Mouse (Mus musculus) cerebellum, adult 11-12 months (tissue): Measurements from ENCODE around the gene Spock2.

Experiments used
- DNase-seq: peaks from one replicate; pipeline ENCODE4 v3.0.0; 2022

Gene Spock2

DNA sequence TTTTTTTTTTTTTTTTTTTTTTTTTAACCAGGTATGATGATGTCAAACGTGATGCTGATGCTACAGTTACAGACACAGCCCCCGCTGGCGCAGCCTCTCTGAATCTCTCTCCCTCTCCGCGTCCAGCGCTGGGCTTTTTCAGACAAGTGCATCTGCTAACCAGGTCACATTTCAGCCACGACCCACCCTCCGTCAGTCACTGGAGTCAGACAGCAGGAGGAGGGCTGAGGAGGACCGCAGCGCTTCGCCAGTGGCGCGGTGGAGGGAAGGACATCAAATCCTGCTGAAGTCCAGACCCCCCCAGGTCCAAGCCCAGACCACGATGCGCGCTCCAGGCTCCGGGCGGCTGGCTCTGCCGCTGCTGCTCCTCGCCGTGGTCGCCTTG lies at the start of gene Spock2:
Spock2 (plus strand) TSS at position 74 of the 385 bp plus-strand sequence.
- DNase-seq, result peak; percentile 84

DNA sequence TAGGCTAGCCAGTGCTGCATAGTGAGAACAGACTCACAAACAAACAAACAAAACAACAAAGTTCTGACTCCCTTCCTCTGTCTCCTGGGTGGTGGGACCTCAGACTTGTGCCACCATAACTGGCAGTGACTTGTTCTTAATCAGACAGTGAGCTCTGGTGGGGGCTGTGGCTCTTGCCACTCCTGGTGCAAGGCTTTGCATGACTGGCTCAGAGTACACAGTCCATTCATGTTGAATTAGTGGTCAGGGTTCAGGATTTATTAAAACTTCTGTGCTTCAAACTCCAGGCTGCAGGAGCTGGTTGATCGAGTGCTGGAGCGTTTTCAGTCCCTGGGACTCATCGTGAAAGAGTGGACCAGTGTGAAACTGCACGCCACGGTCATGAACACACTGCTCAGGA lies 43.8 kb upstream of the Spock2 start:
- no peak for DNase-seq

DNA sequence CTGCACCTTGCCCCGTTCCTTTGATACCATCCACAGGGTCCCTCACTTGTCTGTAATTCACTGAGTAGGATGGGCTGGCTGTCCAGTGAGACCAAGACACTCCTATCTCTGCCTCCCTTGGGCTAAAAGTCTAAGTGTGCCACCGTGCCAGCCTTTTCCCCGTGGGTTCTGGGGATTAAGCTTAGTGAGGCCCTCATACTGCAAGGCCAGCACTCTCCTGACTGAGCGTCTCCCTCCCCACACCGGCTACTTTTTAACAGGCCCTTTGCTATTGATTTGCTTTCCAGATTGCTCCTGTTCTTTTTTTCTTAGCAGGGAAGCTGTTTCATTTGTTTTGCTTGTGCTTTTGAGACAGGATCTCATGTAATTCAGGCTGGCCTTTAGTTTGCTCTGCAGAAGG lies 43.1 kb upstream of the Spock2 start:
- DNase-seq, result no peak

DNA sequence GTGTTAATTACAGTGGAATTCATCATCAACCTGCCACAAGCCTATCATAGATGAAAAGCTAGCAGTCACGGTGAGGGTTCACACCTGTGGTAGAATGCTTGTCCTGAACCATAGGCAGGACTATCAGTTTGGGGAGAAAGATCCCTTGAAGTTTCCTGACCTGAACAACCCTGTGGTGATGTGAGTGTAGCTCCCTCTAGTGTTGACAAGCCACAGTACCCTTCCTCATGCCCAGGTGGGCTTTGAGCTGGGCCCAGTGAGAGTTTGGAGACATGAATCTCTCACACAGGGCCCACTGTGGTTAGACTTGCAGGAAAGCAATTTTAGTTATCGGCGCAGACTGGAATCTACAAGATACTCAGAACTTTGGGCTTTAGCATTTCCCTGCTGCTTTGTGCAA lies 39.5 kb upstream of the Spock2 start:
- no peak for DNase-seq

DNA sequence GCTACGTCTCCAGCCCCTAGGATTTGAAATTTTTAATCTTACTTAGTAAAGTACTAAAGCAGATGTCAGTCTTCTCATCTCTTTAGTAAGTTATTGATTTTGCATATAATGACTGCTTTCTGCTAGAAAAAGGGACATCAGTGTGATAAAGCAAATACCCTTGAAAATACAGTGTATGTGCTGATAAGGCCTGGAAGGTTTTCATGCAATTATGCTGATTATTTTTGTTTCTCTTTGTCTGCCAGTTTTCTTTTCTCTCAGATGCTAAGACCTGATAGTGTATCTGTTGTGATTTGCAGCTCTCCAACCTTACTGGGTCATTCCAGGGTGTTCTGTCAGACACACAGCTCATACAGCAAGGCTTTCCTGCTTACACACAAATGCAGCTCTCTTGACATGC lies 30.9 kb upstream of the Spock2 start:
- no peak for DNase-seq

DNA sequence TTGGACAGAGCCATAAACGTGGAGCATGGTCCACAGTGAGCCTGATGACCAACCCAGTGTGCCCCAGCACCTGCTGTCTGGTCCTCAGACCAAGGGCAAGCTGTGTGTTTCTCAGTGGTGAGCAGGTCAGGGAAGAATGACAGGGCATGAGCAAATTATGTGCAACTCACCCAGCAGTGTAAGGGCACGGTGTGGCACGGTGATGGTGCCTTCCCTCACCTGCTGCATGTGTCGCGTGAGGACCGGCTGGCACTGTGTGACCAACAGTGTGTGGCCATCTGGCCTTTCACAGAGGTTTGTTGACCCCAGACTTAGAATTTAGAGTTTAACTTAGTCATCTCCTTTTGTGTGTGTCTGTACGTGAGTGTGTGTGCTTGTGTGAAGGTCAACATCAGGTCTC lies 28.8 kb upstream of the Spock2 start:
- no peak for DNase-seq

DNA sequence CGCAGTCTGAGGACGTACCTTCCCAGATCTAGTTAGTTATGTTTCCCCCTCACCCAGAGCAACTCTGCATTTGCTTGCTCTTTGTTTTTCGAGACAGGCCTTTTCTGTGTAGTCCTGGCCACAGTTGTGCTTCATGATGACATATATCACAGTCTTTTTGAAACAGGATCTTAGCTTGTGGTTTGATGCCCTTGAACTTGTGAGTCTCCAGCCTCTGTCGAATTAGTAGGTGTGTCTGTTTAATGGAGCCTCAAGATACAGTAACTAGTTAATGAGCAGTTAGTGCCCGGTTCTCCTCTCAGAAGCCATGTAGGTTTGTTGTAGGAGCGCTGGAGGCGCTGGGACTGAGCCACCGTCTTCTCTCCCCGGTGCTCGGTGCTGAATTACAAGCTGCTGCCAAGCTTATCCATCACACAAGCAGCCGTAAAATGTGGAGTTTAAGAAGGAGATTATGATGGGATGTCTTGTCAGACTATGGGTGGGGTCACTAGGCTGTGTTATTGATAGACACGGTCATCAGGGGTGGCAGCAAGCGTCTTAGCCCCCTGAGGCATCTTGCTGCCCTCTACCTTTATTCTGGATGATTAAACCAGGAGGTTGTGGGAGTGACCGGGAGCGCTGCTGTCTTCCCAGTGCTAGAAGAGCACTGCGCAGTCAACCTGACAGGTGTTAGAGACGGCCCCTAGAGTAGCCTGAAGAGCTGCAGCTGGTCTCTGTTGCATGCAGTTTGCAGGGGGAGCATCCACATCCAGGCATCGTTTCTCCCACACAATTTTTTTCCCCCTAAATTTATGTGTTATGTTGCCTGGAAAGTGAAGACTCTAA lies 28.1 kb upstream of the Spock2 start:
- no peak for DNase-seq

DNA sequence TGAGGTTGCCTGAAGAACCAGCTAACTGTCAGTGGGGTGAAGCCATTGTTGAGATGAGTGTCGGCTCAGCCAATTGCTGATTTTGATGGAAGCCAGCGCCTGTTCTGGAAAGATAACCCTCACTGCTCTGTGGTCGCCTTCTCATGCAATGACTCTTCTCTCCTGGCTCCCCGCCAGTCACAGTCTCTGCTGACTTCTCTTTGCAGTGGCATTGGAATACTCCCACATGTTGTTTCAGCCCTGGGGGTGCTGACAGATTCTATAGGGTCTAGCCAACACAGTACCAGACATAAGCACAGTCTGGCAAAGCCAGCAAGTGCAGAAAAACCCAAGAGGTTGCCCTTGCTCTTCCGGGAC lies 27.5 kb upstream of the Spock2 start:
- no peak for DNase-seq

DNA sequence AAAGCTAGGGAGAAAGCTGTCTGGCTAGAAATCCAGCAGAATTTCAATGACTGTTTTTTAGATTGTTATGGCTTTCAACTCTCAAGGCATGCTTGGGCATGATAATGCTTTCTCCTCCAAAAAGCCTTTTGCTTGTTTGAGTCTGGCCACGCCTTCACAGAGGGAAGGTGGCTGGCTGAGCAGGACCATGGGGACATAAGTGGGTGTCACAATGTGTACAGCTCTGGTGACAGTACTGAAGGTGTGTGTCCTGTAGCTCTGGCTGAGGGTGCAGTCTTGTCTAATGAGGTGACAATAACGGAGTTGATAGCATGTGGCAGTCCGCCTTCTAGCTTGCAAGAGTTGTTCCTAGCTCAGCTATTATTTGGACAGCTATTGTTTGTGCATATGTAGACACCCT lies 25.8 kb upstream of the Spock2 start:
- no peak for DNase-seq

DNA sequence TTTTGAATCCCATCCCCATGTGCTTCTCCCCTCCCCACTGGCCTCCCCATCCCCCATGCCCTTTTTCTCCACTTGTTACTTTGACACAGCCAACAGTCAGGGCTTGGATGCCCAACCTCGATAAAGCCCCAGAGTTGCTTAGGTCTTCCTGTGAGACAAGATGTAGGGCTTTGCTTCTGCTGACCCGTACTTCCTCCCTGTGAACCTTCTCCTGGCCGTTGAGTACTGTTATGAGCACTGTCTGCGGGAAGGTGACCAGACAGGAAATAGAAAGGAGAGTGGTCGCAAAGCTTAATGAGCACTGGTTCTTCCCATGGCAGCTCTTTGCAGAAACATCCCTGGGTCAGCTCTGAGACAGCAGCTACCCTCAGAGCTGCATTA lies 25.4 kb upstream of the Spock2 start:
- DNase-seq, result no peak

DNA sequence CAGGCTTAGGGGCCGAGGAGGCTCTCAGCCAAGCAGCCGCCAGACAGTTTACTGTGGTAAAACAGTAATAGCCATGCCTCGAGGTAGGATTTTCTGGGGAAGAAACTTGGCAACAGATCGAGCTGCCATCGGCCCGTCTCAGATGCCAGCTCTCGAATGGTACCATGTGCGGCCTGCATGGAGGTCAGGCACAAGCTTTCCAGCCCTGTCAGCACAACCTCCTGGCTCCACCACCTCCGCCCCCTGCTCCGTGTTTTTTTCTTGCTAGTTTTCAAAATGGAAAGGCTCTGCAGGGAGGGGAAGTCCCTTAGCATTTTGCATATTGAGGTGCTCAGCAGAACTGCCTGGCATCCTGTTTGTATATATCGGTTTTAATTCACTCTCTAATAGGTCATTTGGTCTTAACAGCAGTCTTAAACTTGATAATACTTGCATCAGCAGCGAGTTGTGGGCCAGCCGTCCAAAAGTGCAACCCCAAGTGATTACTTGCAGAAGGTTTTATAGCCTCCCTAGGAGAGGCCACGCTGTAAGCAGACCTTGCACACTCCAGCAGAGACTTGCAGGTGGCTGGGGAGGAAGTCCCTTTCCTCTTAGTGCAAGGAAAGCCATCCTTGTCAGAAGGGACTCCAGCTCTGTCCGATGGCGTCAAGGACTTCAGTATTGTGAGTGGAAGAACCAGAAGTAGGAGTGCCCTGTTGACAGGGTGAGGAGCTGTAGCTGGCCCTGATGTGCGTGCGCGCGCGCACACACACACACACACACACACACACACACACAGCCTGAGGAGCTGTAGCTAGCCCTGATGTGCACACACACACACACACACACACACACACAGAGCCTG lies 24.8 kb upstream of the Spock2 start:
- peak; percentile 45 for DNase-seq

DNA sequence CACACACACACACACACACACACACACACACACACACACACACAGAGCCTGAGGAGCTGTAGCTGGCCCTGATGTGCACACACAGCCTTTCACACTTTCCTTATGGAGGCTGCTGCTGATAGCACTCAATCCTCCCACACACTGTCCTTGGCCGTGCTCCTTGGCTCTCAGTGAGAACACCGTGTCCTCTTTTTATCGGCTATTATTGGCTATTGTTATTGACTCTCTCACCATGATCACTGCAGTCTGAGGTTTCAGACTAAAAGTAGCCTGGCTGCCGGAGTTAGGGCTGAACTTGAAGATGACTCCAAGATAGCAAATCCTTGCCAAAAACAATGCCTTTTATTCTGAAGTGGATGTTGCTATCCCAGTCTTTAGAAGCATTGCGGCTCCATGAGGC lies 24.1 kb upstream of the Spock2 start:
- DNase-seq, result peak; percentile 54

DNA sequence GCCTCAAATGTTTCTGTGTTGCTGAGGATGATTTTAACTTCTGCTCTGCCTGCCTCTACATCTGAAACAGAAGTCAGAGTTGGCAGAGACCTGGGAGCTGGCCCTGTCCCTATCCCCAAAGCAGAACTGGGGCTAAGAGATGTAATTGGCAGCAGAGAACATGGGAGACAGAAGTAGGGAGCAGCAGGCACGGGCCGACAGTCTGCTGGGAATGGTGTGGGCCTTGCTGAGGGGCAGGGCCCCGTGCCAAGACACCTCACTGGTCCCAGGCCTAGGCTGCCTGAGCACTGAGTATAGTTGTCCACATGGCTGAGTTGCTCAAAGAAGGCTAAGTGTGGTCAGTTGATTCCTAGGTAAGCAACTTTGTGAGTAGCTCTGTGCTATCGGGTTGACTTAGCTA lies 22.0 kb upstream of the Spock2 start:
- DNase-seq, result peak; percentile 66

DNA sequence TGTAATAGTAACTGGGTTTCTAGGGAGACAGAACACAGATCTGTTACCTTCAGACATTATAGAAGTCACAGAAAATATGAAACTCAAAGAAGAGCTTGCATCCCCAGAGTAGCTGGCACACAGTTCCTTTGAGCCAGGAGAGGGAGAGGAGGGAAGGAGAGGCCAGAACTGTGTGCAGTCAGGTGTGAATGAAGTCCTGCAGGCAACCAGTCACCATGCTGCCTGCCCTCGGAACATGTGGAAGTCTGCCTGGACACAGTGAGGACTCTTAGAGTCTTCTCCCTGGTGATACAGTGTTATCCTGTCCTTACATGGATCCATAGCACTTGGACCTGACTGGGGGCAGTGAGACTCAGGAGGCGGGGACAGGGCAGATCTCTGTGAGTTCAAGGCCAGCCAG lies 13.7 kb upstream of the Spock2 start:
- DNase-seq, result no peak

DNA sequence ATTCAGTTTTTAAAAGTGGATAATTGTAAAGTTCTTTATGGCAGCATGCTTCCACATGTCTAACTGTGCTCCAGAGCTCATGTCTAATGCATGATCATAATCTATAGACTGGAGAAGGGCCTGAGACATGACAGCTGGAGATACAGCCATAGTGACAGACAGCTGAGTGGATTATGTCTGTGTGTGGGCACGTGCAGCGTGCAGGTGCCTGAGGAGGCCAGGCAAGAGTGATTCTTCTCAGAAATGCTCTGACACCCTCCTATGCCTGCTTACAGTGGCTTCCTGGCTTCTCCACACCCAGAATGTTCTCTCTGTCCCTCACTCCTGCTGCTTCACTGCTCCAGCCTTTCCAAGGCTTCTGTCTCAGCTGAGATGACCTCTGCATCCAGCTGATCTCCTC lies 12.3 kb upstream of the Spock2 start:
- no peak for DNase-seq

DNA sequence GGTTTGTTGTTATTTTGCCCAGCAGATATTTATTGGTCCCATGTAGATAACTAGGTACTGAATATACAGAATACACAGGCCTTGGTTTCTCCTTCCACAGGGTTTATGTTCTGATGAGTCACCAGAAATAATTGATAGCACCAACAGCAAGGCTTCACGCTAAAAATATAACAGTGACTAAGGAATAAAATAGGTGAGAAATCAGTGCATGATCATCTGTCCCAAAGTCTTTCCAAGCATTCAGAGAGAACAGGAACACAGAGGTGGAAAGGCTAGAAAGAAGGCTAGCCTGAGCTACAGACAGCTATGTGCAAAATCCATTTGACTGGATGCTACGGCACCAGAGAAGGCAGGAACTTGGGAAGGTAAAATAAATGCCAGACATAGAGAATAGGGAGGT lies 10.5 kb upstream of the Spock2 start:
- DNase-seq, result no peak

DNA sequence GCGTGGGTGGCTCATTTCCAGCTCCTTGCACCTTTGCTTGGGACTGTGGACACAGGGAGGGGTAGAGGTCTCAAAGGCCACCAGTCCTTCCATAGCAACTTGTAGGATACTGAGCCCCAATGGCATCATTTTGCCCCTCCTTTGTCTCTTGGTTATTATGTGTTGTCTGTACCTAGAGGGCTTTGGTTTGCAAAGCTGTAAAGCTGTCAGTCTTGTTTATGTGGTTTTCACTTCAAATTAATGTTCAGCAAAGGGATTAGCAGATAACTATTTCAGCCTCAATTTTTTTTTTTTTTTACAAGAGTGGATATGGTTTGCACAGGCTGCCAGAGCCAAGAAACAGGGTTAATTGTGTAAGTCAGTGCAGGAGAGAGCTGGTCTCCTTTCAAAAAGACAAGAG lies 9.7 kb upstream of the Spock2 start:
- no peak for DNase-seq

DNA sequence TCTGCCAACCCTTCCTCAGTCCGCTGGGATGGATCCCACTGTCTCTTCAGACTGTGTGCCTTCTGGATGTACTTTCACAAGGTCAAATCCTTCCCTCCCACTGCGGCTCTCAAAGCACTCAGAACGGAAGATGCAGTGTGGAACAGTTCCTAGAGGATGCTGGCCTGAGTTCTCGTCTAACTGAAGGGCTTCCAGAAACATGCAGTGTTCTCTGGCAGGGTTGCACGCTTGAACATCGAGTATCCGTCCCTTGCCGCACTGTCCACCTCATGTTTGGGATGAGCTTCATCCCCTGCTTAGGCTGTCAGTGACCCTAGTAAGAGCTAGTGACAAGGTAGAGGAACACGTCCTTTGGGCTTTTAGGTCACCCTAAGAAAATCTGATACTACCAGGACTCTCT lies 8.9 kb upstream of the Spock2 start:
- no peak for DNase-seq

DNA sequence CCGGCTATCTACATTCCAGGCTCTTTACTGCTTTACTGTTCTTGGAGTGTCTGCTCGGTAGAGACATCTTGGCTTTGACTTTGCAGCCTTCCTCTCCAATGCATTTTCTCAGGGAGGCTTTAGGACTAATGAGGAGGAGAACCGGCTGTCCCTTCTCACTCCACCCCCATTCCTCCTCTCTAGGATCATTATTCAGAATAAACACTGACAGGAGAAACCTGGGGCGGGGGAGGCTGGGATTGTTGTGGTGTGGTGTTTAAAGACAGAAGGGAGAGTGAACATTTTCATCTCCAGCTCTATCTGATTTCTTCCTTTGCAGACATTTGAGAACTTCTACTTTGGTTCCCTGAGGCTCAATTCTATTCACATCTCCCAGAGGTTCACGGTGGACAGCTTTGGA lies 8.2 kb upstream of the Spock2 start:
- DNase-seq, result no peak

DNA sequence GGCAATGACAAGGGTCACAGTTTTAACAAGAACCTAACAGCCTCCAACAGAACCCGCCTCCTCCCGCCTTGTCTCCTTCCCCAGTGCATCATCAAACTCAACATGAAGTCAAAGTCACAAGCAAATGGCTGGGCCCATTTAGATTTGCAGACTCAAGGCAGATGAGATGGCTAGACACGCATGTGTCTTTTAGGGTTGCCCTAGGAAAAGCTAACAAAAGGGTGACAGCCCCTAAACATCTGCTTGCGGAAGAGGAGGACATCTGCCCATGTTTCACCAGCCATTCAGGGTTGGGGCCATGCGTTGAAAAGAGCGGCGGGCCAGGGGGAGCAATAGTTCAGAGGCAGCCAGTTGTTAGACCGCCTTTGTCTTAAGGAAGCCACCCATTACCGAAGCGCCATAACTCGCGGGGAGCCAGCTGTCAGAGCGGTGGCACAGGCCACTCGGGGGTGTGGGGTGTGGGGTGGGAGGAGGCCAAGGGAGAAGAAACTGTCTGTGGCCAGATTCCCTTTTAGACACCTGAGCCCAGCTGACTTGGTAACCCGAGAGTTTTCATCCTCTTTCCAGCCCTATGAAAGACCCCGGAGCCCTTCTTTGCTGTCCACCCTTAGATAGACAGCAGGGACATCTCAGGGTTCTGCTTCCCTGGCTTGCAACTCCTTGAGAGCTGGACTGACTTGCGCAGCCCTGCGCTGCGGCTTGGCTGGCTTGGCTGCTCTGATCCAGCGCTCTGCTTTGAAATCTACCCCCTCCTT lies 451 bp upstream of the Spock2 start:
- DNase-seq, result peak; percentile 55

DNA sequence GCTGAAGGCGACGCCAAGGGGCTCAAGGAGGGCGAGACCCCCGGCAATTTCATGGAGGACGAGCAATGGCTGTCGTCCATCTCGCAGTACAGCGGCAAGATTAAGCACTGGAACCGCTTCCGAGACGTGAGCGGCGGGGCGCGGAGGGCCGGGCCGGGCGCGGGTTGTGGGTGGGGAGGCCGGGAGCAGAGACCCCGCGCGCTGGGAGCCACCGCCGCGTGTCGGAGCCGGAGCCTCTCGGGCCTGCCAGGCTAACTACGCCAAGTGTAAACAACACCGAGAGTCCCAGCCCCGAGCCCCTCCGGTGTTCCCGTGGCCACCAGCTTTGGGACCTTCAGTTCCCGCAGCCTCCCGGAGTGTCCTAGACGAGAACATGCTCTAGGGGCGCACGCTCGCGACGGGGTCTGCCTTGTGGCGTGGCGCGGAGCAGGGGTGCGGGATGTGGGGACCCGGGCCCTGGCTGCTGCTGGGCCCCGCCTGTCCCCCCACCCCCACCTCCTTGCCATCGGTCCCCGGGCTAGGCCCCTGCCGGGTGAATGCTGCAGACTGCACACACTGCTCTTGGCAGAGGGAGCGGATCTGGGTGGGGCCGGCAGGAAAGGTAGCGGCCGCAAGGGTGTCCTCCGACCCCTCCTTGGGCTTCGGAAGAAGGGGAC lies 640 bp downstream of the Spock2 start:
- peak; percentile 77 for DNase-seq

DNA sequence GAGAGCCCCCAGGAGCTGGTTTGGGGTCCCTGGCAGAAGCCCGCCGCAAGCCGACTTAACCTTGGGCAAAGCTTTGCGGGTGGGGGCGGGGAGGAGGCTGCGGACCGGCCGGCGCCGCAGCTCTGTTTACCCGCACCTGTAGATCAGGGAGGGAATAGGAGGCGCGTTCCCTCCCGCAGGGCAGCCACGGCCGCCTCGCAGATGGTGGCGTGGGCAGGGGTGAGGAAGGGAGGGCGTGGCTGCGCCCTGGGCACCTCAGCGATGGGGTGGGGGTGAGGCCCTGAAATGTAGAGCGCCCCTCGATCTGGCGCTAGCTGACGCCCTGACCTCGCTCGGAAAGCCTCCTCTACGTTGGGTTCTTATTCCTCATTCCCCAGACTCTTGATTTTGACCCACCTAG lies 1.4 kb downstream of the Spock2 start:
- peak; percentile 86 for DNase-seq
